Mouse (Mus musculus) CH12.LX (cell line): ENCODE data around the gene Ctbs. TPM values are rescaled to one million over a fixed set of nuclear protein-coding genes. Genes with fewer than 3 reads are reported as not detected.

Experiments
- DNase-seq: peaks from one replicate; pipeline ENCODE4 v3.0.0-alpha.2; 2013; ENCODE audit errors: extremely low read depth
- H3K27ac ChIP-seq: 2 replicates; pipeline ENCODE4 v1.5.1; 2012; ENCODE audit warnings: low read depth, mild to moderate bottlenecking, control low read depth, moderate library complexity; ENCODE audit not compliant: insufficient read depth
- H3K27me3 ChIP-seq: replicated peaks from 2 replicates; pipeline ENCODE3; 2012; ENCODE audit warnings: inconsistent platforms
- H3K36me3 ChIP-seq, 2 experiments: replicated peaks in 1 of 2; 2 replicates each; pipeline versions ENCODE3 to v1.6.1; 2012; ENCODE audit warnings: inconsistent platforms in 1 of 2, low read length in 1 of 2, mild to moderate bottlenecking in 1 of 2, mixed read lengths in 1 of 2, moderate library complexity in 1 of 2; ENCODE audit not compliant: control insufficient read depth in 1 of 2, insufficient read depth in 1 of 2
- H3K4me1 ChIP-seq, 2 experiments: 2 replicates each; pipeline ENCODE4 v1.6.1; 2012; ENCODE audit warnings: inconsistent platforms in 1 of 2, moderate library complexity in 1 of 2; ENCODE audit not compliant: insufficient read depth in 2 of 2, control insufficient read depth in 1 of 2
- H3K4me2 ChIP-seq: 2 replicates; pipeline ENCODE4 v1.6.1; 2012; ENCODE audit warnings: low read depth, mild to moderate bottlenecking, control low read depth; ENCODE audit not compliant: poor library complexity, insufficient read depth, severe bottlenecking
- H3K4me3 ChIP-seq, 3 experiments: fragments of 150-350 bp in 1 of 3; sonication (generic) in 1 of 3; replicated peaks in 1 of 3; 2 replicates each; pipeline versions ENCODE3 to v1.5.1; 2011 to 2012; ENCODE audit warnings: low read depth in 2 of 3, low read length in 2 of 3, mild to moderate bottlenecking in 2 of 3, moderate library complexity in 2 of 3, control low read depth in 1 of 3, improper control_type of control experiment in 1 of 3, inconsistent platforms in 1 of 3, mixed read lengths in 1 of 3; ENCODE audit not compliant: poor library complexity in 1 of 3
- H3K79me2 ChIP-seq: replicated peaks from 2 replicates; pipeline ENCODE4 v1.6.1; 2012; ENCODE audit warnings: mild to moderate bottlenecking, moderate library complexity; ENCODE audit not compliant: control insufficient read depth, poor library complexity, insufficient read depth, severe bottlenecking; ENCODE audit errors: extremely low read depth
- H3K9ac ChIP-seq: 2 replicates; pipeline ENCODE4 v1.6.1; 2012; ENCODE audit warnings: low read depth, mild to moderate bottlenecking, control low read depth, moderate library complexity; ENCODE audit not compliant: insufficient read depth
- H3K9me3 ChIP-seq: replicated peaks from 2 replicates; pipeline ENCODE3; 2012; ENCODE audit warnings: low read length, inconsistent platforms, mixed read lengths
- CHD2 ChIP-seq: IDR thresholded peaks from 2 replicates; pipeline ENCODE4 v1.6.1; 2011; ENCODE audit warnings: low read length, improper control_type of control experiment
- E2F4 ChIP-seq: IDR thresholded peaks from 2 replicates; pipeline ENCODE4 v1.6.1; 2011; ENCODE audit warnings: low read depth, low read length, improper control_type of control experiment; ENCODE audit not compliant: insufficient replicate concordance
- ELF1 ChIP-seq: IDR thresholded peaks from 2 replicates; pipeline ENCODE4 v1.6.1; 2014; ENCODE audit warnings: low read depth, mild to moderate bottlenecking, inconsistent platforms, low read length, improper control_type of control experiment
- HCFC1 ChIP-seq: IDR thresholded peaks from 2 replicates; pipeline ENCODE4 v1.6.1; 2012; ENCODE audit warnings: low read depth, mild to moderate bottlenecking, inconsistent platforms, low read length, improper control_type of control experiment
- IRF4 ChIP-seq: IDR thresholded peaks from 2 replicates; pipeline ENCODE4 v1.6.1; 2014; ENCODE audit warnings: low read depth, mild to moderate bottlenecking, inconsistent platforms, low read length, improper control_type of control experiment
- JUND ChIP-seq: conservative IDR thresholded peaks from 2 replicates; pipeline ENCODE4 v1.6.1; 2011; ENCODE audit warnings: low read depth, low read length, improper control_type of control experiment
- KAT2A ChIP-seq: IDR thresholded peaks from 2 replicates; pipeline ENCODE4 v1.6.1; 2012; ENCODE audit warnings: low read length, improper control_type of control experiment, inconsistent platforms; ENCODE audit not compliant: insufficient replicate concordance
- MAFK ChIP-seq: IDR thresholded peaks from 2 replicates; pipeline ENCODE4 v1.6.1; 2011; ENCODE audit warnings: low read length, improper control_type of control experiment; ENCODE audit not compliant: insufficient replicate concordance
- NELFE ChIP-seq: IDR thresholded peaks from 2 replicates; pipeline ENCODE4 v1.6.1; 2011; ENCODE audit warnings: low read depth, low read length, improper control_type of control experiment
- POLR2AphosphoS2 ChIP-seq: IDR thresholded peaks from 2 replicates; pipeline ENCODE4 v1.6.1; 2011; ENCODE audit warnings: low read depth, low read length, improper control_type of control experiment
- RAD21 ChIP-seq: IDR thresholded peaks from 2 replicates; pipeline ENCODE4 v1.6.1; 2011; ENCODE audit warnings: low read depth, mild to moderate bottlenecking, low read length, improper control_type of control experiment, moderate library complexity
- UBTF ChIP-seq: IDR thresholded peaks from 2 replicates; pipeline ENCODE4 v1.6.1; 2012; ENCODE audit warnings: low read depth, mild to moderate bottlenecking, inconsistent platforms, low read length, improper control_type of control experiment, moderate library complexity
- USF2 ChIP-seq: conservative IDR thresholded peaks from 2 replicates; pipeline ENCODE4 v1.6.1; 2011; ENCODE audit warnings: low read depth, low read length, improper control_type of control experiment
- ZC3H11A ChIP-seq: IDR thresholded peaks from 2 replicates; pipeline ENCODE4 v1.6.1; 2012; ENCODE audit warnings: low read depth, mild to moderate bottlenecking, inconsistent platforms, low read length, improper control_type of control experiment
- ZMIZ1 ChIP-seq: IDR thresholded peaks from 2 replicates; pipeline ENCODE4 v1.6.1; 2012; ENCODE audit warnings: low read depth, mild to moderate bottlenecking, inconsistent platforms, low read length, improper control_type of control experiment
- ZNF384 ChIP-seq: IDR thresholded peaks from 2 replicates; pipeline ENCODE4 v1.6.1; 2012; ENCODE audit warnings: low read depth, low read length, improper control_type of control experiment, inconsistent platforms
- dilution Hi-C: fragments of 300-500 bp; cut with MboI; formaldehyde crosslinking; loops from 2 replicates; pipeline ENCODE4 v1.14.3; 2020; ENCODE audit warnings: low sequenced_read_pairs; ENCODE audit not compliant: extremely low pct_unique_long_range_greater_than_20kb, extremely low pct_ligation_motif_present
- in situ Hi-C: fragments of 300-500 bp; cut with MboI; formaldehyde crosslinking; loops from 3 replicates; pipeline ENCODE4 v1.14.3; 2019; ENCODE audit warnings: low sequenced_read_pairs, low pct_ligation_motif_present, low pct_unique_long_range_greater_than_20kb, mixed read lengths
- polyA plus RNA-seq: library from polyadenylated mRNA; unstranded; fragments of >175 nt; gene quantifications from 2 replicates; pipeline ENCODE4 v1.2.1, GENCODE M21; 2012; ENCODE audit warnings: low read depth; ENCODE audit not compliant: insufficient read length
- total RNA-seq, 2 experiments: library from RNA; depleted of rRNA; stranded (reverse); fragments of 300-350 nt in 1 of 2; fragments of >200 nt in 1 of 2; gene quantifications; 2 replicates each; pipeline ENCODE4 v1.2.3; 2012 to 2014

The Ctbs gene
- total and polyA plus RNA-seq, 3 experiments = 21.4 to 48.8 (median 33.5) TPM

DNA sequence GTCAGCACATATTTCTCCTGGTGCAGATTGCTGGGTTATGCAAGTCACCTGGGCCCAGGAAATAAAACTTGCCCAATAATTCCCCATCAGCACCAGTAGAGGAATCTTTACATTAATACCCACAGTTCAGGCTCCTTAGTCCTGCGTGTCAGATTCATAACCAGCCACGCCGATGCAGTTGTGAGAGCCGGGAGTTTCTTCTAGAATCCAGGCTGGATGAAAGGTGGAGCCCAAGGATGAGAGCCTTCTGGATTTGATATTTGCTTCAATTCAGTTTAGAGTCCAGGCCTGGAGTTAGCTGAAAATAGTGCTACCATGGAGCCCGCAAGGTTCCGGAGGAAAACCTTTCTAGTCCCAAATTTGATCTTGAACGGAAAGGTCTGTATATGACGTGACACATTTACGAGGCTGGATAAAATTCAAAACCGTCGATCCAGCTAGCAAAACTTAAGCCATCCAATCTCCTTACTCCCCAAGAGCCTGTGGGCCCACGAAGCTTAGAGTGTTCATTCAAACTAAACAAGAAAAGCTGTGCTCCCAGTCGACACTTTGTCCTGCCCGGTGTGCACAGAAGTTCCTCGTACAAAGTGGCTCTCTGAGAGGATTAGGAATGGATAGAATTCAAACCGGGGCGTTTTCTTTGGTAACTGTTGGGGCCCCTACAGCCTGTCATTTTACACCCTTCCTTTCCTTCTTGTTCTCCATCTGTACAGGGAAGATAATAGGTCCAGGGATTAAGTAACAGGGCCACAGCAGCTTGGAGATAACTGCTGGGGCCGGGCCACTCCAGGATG lies 44.2 kb upstream of the Ctbs start:
- peaks cover 15% of the 10 kb centered on the region for H3K9me3 ChIP-seq
- DNase-seq = no peak
- H3K4me2 ChIP-seq = peak overlapping the region; percentile 75
- H3K36me3 ChIP-seq = peaks cover 0 to 21% of the 10 kb centered on the region in 2 experiments
- H3K27me3 ChIP-seq = peaks cover 15% of the 10 kb centered on the region
- peak overlapping the region; percentile 56 for H3K9ac ChIP-seq
- TF ChIP-seq ELF1 (no peak), E2F4 (no peak), KAT2A (no peak), POLR2AphosphoS2 (no peak), ZNF384 (no peak)
- dilution Hi-C loops (no loop called here), in situ Hi-C loops (no loop called here)
- H3K4me3 ChIP-seq = peak overlapping the region; percentile 62 to 92 (median 72)
- peaks cover 7 to 40% of the 10 kb centered on the region in 2 experiments; a peak in 3 of 4 replicates for H3K4me1 ChIP-seq
- no peaks in the 10 kb centered on the region; the same call in 1 of the 2 replicates for H3K79me2 ChIP-seq
- no peak overlapping the region for H3K27ac ChIP-seq

DNA sequence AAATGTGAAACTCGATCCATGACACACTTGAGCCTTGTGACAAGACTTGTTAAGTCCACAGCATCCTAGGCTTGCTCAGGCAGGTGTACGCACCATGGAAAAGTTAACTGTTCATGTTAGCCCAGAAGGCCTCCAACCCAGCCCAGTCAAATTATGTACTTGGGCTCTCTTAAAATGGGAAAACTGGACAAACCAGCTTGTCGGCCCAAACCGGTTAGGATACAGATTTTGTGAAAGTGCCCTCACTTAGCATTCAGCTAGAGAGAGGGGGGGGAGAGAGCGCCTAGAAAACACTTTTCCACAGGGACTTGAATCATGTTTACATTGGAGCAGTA lies 43.6 kb upstream of the Ctbs start:
- Histone ChIP-seq H3K9ac (no peak overlapping the region), H3K4me1 (peaks cover 7 to 40% of the 10 kb centered on the region in 2 experiments; a peak in 3 of 4 replicates), H3K36me3 (peaks cover 0 to 23% of the 10 kb centered on the region in 2 experiments), H3K27ac (no peak overlapping the region), H3K27me3 (peaks cover 13% of the 10 kb centered on the region), H3K4me3 (no peak overlapping the region), H3K4me2 (no peak overlapping the region), H3K9me3 (peaks cover 15% of the 10 kb centered on the region), H3K79me2 (no peaks in the 10 kb centered on the region; the same call in 1 of the 2 replicates)
- TF ChIP-seq ZMIZ1 (no peak), ZC3H11A (no peak), CHD2 (no peak), MAFK (no peak), JUND (no peak), HCFC1 (no peak), RAD21 (no peak), NELFE (no peak), UBTF (no peak), ZNF384 (no peak), IRF4 (no peak), USF2 (no peak)
- in situ Hi-C loops (no loop called here), dilution Hi-C loops (no loop called here)
- DNase-seq = no peak
